Mouse (Mus musculus): ENCODE measurements around the gene Sik2.

The Sik2 gene

DNA sequence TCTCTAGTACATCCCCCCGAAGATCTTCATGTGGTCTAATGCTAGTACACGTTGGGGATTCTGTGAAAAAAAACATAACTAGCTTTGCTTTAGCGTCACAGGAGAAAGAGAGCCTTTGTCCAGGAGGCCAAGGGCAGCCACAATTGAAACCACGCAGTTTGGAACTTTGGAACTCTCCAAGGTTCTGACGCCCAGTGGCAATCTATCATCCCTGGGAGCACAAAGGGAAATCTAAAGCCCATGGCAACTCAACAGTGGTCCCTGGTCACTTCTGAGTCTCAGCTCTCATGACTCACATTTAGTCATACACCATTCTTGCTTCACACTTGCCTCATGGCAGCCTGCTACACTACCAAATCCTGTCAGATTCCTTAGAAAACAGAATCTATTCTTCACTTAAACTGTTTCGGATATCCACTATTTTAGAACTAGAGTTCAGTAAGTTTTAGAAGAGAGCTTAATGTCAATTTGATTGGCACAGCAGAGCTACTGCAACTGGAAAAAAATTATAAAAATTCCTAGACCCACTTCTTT, 50.9 kb downstream of the Sik2 start:
- H3K27me3 ChIP-seq (ENCODE audit: control insufficient read depth, insufficient read depth, low read length, poor library complexity, severe bottlenecking): no peaks in the 10 kb centered on the region
- DNase-seq (ENCODE audit: low read depth, low spot score): no peak
- no peaks in the 10 kb centered on the region for H3K36me3 ChIP-seq (ENCODE audit: control insufficient read depth, insufficient read depth, low read length, poor library complexity, severe bottlenecking)

DNA sequence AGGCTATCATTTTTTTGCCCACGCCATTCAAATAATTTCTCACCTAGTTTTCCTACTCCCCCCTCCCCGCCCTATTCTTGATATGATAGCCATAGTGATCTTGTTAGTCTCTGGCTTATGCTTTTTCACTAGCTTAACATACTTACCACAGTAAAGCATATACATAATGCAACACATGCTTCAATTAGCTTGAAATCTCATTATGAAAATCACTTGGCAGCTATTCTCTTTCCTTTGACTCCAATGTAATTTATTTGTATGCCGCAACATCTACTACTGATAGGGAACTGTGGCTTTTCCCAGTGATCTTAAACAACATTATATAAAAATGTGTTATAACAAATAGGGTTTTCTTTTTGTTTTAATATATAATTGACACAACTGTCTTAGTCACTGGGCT, 53.7 kb downstream of the Sik2 start:
- no peak for DNase-seq (ENCODE audit: low read depth, low spot score)
- H3K27me3 ChIP-seq (ENCODE audit: control insufficient read depth, insufficient read depth, low read length, poor library complexity, severe bottlenecking): no peaks in the 10 kb centered on the region
- H3K36me3 ChIP-seq (ENCODE audit: control insufficient read depth, insufficient read depth, low read length, poor library complexity, severe bottlenecking): no peaks in the 10 kb centered on the region

DNA sequence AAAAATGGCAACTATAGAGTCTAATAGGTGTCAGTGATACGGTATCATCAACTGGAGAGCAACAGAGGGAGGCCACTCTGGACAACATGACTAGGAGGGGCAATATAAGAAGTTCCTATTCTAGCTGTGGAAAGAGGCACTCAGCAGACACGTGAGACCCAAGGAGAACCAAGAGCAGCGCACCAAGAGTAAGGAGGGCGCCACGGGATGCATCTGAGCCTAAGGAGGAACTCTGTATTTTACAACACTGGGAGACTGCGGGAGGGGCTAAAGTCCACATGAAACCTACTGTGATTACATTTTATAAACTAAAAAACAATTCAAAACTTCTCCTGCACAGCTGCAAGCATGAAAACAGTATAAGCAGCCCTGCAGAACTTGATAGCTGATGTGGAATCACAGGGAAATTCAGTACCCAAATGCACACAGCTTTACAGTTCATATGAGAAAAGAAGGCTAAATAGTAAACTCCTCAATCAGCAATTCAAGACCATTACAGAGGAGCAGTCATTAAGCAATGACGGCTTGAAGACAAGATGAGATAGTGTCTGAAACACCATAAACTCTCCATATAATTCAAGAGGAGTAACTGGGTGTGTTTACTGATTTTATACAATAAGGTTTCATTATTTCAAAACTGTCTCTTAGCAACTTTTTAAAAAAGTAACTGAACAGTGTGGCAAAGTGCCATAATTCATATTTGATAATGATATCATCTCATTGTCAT, 60.6 kb downstream of the Sik2 start:
- DNase-seq (ENCODE audit: low read depth, low spot score): no peak
- Histone ChIP-seq H3K27me3 (ENCODE audit: control insufficient read depth, insufficient read depth, low read length, poor library complexity, severe bottlenecking) (no peaks in the 10 kb centered on the region), H3K36me3 (ENCODE audit: control insufficient read depth, insufficient read depth, low read length, poor library complexity, severe bottlenecking) (no peaks in the 10 kb centered on the region)

DNA sequence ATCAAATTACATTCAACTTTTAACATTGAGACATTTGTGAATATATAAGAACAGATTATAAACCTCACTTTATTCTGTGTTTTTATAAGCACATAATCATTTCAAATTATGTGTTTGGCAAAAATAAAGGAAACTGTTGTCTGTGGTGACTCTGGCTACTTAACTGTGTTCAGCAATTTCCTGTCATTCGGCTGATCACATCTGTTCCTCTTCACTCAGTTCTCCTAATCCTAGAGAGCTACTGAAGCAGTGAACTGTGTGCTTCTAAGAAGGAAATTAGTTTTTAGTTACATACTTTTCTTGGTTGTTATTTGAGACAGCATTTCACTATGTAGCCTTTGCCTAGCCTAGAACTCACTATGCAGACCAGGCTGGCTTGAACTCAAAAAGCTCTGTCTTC, 62.5 kb downstream of the Sik2 start:
- Histone ChIP-seq H3K27me3 (ENCODE audit: control insufficient read depth, insufficient read depth, low read length, poor library complexity, severe bottlenecking) (no peaks in the 10 kb centered on the region), H3K36me3 (ENCODE audit: control insufficient read depth, insufficient read depth, low read length, poor library complexity, severe bottlenecking) (no peaks in the 10 kb centered on the region)
- no peak for DNase-seq (ENCODE audit: low read depth, low spot score)

DNA sequence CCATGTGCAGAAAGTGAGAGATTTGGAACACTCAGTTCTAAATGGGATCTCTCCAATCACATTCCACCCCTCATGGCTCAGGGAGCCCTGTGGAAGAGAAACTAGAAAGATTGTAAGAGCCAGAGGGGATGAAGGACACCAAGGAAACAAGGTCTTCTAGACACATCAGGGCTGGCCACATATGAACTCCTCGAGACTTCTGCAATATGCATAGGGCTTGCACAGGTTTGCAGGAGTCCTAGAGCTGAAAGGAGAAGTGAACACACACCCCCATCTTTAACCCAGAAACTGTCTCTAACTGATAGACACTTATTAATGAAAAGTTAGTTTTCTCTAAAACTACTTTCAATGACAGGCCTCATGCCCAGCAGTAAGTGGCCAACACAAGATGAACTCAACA, 64.0 kb downstream of the Sik2 start:
- H3K36me3 ChIP-seq (ENCODE audit: control insufficient read depth, insufficient read depth, low read length, poor library complexity, severe bottlenecking): no peaks in the 10 kb centered on the region
- DNase-seq (ENCODE audit: low read depth, low spot score): no peak
- H3K27me3 ChIP-seq (ENCODE audit: control insufficient read depth, insufficient read depth, low read length, poor library complexity, severe bottlenecking): no peaks in the 10 kb centered on the region

DNA sequence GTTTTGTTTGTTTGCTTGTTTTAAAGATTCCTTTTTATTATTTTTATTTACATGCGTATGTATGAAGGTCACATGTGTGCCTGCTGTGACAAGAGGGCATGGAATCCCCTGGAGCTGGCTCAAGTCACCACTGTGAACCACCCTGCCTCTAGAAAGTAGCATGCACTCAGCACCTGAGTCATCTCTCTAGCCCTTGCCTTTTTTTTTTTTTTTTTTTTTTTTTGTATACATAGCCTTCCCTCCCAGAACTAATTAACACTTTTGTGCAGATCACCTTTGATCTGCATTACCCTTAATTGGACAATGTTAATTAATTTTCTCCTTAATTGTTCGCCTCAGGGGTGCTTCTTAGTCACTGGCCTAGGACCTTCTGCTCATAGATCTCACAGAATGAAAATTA, 66.2 kb downstream of the Sik2 start:
- Histone ChIP-seq H3K36me3 (ENCODE audit: control insufficient read depth, insufficient read depth, low read length, poor library complexity, severe bottlenecking) (no peaks in the 10 kb centered on the region), H3K27me3 (ENCODE audit: control insufficient read depth, insufficient read depth, low read length, poor library complexity, severe bottlenecking) (no peaks in the 10 kb centered on the region)
- no peak for DNase-seq (ENCODE audit: low read depth, low spot score)

DNA sequence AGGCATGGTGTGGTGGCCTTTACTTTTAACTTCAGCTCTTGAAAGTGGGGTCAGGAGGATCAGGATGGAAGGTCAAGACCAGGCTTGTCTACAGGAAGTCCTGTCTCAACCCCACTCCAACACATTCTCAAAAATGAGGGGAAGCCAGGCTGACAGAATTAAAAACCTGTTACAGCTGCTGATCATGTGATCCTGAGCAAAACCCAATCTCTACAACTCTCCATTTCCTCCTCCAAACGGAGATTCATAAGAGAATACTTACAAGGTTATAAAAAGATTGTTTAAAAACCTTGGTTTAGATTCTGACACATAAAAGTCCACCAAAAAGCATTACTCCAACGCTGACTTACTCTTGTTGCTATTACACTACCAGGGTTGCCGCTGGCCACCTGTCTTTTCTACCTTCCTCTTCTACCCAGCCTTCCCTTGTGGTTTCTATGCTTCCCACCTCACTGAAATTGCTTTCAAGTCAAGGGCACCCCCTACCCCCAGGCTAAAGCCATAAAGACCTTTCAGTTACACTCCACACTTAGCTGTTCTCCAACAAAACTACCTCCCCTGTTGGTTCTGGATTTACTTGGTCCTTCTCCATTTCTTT, 67.0 kb downstream of the Sik2 start:
- no peak for DNase-seq (ENCODE audit: low read depth, low spot score)
- Histone ChIP-seq H3K36me3 (ENCODE audit: control insufficient read depth, insufficient read depth, low read length, poor library complexity, severe bottlenecking) (no peaks in the 10 kb centered on the region), H3K27me3 (ENCODE audit: control insufficient read depth, insufficient read depth, low read length, poor library complexity, severe bottlenecking) (no peaks in the 10 kb centered on the region)

DNA sequence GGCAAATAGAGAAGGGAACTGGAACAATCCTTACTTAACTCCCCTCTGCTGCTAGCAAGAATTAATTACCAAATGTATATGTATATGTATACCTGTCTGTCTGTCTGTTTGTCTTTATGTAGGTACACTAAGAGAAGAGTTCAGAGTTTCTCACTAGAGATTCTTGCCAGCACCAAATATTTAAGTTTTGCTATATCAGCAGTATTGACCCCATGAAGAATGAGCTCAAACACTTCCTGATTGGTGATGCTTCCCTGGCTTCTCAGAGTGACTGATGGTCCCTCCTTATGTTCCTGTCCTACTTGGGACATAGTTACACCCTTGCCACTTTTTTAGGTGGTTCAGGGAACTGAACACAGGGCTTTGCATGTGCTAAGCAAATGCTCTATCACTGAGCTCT, 78.9 kb downstream of the Sik2 start:
- no peaks in the 10 kb centered on the region for H3K27me3 ChIP-seq (ENCODE audit: control insufficient read depth, insufficient read depth, low read length, poor library complexity, severe bottlenecking)
- peaks cover 2% of the 10 kb centered on the region; the same call in 1 of the 2 replicates for H3K36me3 ChIP-seq (ENCODE audit: control insufficient read depth, insufficient read depth, low read length, poor library complexity, severe bottlenecking)
- no peak for DNase-seq (ENCODE audit: low read depth, low spot score)

DNA sequence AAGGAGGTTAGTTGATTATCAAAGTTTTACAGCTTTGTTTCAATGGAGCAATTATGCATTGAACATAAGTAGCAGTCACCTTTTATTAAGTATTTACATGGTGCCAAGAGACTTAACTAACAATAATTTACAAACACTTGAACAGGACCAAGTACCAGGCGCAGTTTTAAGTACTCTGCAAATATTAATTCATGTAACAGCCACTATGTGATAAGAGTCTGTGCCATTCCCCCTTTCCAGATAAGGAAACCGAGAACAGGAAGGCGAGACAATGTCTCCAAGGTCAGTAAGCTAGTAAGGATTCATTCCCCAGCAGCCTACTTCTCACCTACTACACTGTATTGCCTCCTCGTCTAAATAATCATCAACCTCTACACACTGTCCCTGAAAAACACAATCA, 83.1 kb downstream of the Sik2 start:
- DNase-seq (ENCODE audit: low read depth, low spot score): no peak
- Histone ChIP-seq H3K36me3 (ENCODE audit: control insufficient read depth, insufficient read depth, low read length, poor library complexity, severe bottlenecking) (no peaks in the 10 kb centered on the region), H3K27me3 (ENCODE audit: control insufficient read depth, insufficient read depth, low read length, poor library complexity, severe bottlenecking) (no peaks in the 10 kb centered on the region)

DNA sequence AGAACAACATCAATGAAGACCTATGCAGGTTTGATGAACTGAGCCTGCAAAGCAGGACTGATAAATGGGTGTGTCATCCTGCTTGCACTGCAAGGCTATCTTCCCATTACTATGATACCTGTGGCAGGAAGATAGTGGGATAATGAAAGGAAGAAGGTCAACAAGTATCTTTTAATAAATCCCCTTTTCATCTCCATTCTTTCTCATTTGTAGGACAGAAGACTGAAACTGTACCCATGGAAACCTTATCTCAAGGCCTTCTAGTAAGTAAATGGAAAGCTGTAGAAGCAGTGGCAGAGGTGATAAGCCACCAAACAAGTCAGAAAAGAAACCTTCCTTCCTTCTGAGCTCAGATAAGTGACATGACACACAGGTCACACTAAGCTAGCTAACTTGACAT, 84.4 kb downstream of the Sik2 start:
- Histone ChIP-seq H3K27me3 (ENCODE audit: control insufficient read depth, insufficient read depth, low read length, poor library complexity, severe bottlenecking) (no peaks in the 10 kb centered on the region), H3K36me3 (ENCODE audit: control insufficient read depth, insufficient read depth, low read length, poor library complexity, severe bottlenecking) (no peaks in the 10 kb centered on the region)
- DNase-seq (ENCODE audit: low read depth, low spot score): no peak

DNA sequence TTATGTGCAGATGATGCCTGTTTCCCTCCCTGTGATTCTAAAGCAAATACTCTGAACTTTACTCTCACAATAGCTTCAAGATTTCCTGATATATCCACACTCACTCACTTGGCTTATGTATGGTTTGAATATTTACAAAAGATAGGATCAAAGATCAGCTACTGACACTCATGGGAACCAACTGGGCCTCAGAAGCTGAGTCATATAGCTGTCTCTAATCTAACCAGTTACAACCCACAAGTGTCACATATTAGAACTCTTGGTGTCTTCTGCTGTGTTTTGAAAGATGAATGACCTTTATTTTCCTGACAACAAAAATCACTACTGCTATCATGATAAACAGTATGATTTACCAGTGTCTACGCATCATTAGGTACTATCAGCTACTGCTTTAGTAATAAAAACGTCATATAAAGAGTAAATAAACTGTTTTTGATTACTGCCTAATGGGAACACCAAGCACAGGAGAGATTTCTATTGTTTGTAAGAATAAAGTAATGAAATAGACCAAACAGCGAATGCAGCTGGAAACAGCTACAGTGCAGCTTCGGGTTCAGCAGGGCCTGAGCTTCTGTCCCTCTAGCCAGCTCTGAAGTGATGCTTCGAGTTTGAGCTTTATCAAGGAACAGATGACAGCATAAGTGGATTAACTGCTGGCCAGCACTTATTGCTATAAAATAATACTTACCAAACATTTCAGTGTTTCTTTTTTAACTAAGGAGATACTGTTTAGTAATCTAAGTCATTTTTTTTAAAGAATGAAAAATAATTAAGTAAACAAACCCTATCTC, 86.3 kb downstream of the Sik2 start:
- Histone ChIP-seq H3K36me3 (ENCODE audit: control insufficient read depth, insufficient read depth, low read length, poor library complexity, severe bottlenecking) (no peaks in the 10 kb centered on the region), H3K27me3 (ENCODE audit: control insufficient read depth, insufficient read depth, low read length, poor library complexity, severe bottlenecking) (no peaks in the 10 kb centered on the region)
- DNase-seq (ENCODE audit: low read depth, low spot score): no peak

DNA sequence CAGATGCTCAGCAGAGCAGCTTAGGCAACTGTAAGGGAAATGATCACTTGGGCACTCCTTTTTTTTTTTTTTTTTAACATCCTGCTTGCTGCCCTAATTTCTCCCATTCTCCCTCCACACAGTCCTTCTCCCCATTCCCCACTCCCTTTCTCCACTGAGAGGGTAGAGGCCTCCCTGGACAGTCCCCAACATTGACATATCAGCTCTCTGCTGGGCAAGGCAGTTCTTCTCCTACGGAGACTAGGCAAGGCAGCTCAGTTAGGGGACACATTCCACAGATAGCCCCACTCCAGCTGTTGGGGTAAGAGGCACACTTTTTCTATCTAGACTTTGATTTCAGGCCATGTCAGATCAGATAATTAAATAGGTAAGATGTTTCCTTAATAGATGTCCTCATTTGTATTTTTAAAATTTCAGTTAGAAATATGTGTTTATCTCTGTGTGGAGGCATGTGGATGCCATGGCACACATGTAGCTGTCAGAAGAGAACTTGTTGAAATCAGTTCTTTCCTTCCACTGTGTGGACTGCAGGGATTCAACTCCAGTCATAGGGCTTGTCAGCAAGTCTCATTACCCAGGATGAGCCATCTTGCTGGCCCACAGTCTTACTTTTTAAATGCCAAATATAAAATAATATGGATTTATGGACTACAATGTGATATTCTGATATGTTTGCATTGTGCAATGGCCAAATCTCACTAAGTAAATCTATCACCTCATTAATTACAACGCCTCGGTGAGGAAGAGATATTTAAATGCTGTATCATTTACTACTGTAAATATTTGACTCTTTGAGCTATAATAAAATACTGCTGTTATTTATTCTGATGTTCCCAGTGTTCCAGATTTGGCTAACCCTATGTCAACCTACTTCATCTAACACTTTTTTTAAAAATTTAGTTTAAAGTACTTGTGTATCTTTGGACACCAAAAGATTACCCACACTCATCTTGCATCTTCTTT, 87.7 kb downstream of the Sik2 start:
- DNase-seq (ENCODE audit: low read depth, low spot score): no peak
- Histone ChIP-seq H3K36me3 (ENCODE audit: control insufficient read depth, insufficient read depth, low read length, poor library complexity, severe bottlenecking) (no peaks in the 10 kb centered on the region), H3K27me3 (ENCODE audit: control insufficient read depth, insufficient read depth, low read length, poor library complexity, severe bottlenecking) (no peaks in the 10 kb centered on the region)

DNA sequence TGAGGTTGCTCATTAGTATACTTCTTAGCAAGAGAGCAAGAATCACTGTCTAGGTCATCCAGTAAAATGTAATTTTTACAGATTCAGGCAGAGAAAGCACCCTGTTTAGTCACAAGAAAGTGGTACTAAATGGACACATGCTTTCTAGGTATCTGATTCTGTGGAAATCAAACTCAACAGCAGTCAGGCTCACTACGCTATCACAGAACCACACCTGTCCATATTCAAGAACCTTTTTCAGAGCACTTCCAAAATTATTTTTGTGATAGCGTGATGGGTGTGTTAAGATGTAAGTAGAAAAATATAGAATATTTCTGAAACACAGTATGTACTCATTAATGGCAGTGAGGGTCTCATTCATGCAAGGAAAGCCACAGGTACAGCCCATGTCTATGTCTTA, 89.3 kb downstream of the Sik2 start:
- DNase-seq (ENCODE audit: low read depth, low spot score): no peak
- no peaks in the 10 kb centered on the region for H3K27me3 ChIP-seq (ENCODE audit: control insufficient read depth, insufficient read depth, low read length, poor library complexity, severe bottlenecking)

DNA sequence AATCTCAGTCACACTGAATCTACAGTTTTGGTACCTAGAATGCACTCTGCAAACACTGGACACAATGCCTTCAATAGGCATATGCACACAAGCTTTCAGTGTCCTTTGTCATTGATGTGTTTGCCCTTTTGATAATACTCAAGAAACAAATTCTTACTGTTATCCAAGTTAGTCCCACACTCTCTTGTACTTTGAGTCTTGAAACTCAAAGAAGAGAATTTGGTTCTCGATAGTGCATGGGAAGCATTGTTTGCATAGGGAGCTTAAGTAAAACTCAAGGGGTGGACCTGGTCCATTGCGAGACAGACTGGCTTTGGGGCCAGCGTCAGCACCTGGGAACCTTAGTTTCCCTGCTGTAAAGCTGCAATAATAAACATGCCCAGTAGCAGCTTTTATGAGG, 90.7 kb downstream of the Sik2 start:
- H3K36me3 ChIP-seq (ENCODE audit: control insufficient read depth, insufficient read depth, low read length, poor library complexity, severe bottlenecking): no peaks in the 10 kb centered on the region; the same call in 1 of the 2 replicates
- DNase-seq (ENCODE audit: low read depth, low spot score): no peak
- H3K27me3 ChIP-seq (ENCODE audit: control insufficient read depth, insufficient read depth, low read length, poor library complexity, severe bottlenecking): no peaks in the 10 kb centered on the region

More for the DNA sequence above, 89.3 kb downstream of the Sik2 start:
- no peaks in the 10 kb centered on the region; the same call in 1 of the 2 replicates for H3K36me3 ChIP-seq (ENCODE audit: control insufficient read depth, insufficient read depth, low read length, poor library complexity, severe bottlenecking)

Measured in splenic B cell, adult 2 months (primary cell).